Mouse (Mus musculus) heart, postnatal 0 days (tissue): ENCODE measurements at regions not wholly inside any gene's neighbourhood (a gene's known extent, or its start where the extent isn't known, plus 50 kb on each side); places are given as distances from the start of the nearest gene placed in this dataset.

ENCODE experiments used
- CTCF ChIP-seq: IDR thresholded peaks from 2 replicates; pipeline ENCODE4 v1.5.1; 2016; ENCODE audit warnings: antibody characterized with exemption, control low read depth, low read depth
- EP300 ChIP-seq: IDR thresholded peaks from 2 replicates; pipeline ENCODE4 v1.6.1; 2016; ENCODE audit warnings: antibody characterized with exemption, low read depth

GRCm38 (mm10) chr10:19413935-19414334, 57.6 kb downstream of the Olig3 start:
- no peak for TF ChIP-seq CTCF
- no peak for TF ChIP-seq EP300
